Mouse (Mus musculus) layer of hippocampus, postnatal 36 days (tissue): ENCODE results near the gene Gak. TPM values are rescaled to one million over a fixed set of nuclear protein-coding genes. Genes with fewer than 3 reads are reported as not detected.
A peak's percentile ranks its signal among the peaks of the same experiment; 100 is the strongest.

Experiments
- DNase-seq, 2 experiments: peaks; one replicate each; pipeline ENCODE4 v3.0.0; 2022
- total RNA-seq, 2 experiments: library from RNA; stranded (reverse); gene quantifications; 2 replicates each; pipeline ENCODE4 v1.2.3; 2021

Gak gene
- total RNA-seq, 2 experiments from 2014 or later: 89.4 to 97.6 TPM

DNA sequence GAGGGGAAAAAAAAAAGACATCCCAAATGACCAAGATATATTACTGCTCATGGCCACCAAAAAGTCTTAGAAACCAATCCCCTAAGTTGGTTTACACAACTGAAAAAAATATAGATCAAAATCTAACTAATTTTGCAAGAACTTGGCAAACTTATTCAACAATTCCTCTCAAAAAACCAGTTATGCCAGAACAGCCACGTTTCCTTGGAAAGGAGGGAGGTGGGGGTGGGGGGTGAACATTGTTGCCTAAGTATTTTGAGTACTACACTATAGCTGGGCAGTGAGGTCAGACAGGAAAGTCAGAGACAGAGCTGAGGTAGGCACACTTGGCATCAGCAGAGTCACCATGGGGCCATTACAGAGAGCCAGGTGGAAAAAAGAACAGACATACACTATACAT lies 29.6 kb downstream of the Gak start:
- DNase-seq: no peak

DNA sequence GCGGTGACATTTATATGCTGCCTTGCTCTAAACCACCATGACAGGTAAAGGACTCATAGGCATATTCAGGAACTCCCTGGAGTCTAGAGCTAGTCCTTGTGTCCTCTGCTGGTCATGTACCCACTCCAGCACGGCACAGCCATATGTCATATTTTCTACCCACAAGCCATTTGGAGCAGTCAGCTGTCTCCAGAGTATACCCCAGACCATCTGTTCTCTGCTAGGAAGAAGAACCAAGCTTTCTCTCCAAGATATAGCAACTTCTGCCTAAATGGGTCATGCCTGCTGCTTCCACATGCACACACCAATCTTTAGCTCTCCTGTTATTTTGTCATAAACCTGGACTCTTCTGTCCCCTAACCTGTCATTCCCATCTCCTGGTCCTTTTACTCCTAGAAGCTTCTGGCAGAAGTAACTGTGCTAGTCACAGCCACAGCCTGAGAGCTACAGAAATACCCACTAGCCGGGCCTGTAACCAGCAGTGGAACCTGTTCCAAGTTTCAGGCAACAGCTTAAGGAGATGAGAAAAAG lies 48.1 kb downstream of the Gak start:
- DNase-seq: peak; percentile 45 to 55

DNA sequence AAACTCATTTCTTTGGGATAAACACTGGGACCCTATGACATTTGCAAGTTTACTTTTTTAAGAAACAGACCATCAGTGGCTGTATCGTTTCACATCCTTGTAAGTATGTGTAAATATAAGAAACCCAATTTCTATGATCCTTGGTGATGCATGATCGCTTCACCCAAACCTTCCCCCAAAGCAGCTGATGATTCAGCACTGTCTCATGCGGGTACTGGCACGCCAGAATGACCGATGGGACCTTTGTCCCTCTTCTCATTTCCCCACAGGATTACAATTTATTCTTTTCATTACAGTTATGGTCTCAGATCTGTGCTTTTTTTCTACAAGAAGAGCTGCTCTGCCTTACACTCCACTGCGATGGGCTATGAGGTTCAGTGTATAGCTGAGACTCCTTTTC lies 56.5 kb downstream of the Gak start:
- DNase-seq: no peak

DNA sequence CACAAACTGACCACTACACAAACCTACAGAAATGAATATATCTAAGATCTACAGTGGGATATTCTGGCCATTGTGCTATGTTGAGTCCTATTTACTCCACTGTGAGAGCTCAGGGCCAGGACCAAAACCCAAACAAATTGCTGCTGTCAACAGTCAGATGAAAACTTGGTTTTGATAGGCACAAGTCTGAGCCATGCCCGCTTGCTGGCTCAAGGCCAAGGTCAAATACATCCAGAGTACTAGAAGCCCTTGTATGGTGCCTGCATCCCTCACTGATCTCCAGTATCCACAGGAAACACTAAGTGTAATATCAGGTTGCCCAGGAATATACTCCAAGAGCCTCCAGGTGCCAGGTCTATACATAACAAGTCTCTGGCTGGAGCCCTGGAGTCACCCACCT lies 58.6 kb downstream of the Gak start:
- DNase-seq: no peak

GRCm38 (mm10) chr5:108567104-108567503 lies 62.5 kb downstream of the Gak start:
- no peak for DNase-seq

DNA sequence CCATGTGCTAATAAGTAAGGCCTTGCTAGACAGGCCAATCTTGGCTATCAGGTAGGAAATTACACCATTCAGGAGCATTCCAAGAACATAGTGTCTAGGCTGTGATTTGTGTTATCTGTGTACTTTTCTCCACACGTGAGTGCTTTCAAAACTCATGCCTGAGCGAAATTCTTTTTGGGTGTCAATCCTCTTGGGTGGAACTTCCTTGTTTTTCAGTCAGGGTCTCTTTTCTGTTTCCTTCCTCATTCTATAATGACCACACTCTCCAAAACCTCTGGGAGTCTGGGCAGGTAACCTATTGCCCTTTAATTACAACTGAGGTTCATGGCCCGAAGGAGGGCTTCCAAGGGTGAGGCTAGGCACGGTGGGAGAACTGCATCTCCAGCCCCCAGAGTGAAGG lies 63.0 kb downstream of the Gak start:
- no peak for DNase-seq

DNA sequence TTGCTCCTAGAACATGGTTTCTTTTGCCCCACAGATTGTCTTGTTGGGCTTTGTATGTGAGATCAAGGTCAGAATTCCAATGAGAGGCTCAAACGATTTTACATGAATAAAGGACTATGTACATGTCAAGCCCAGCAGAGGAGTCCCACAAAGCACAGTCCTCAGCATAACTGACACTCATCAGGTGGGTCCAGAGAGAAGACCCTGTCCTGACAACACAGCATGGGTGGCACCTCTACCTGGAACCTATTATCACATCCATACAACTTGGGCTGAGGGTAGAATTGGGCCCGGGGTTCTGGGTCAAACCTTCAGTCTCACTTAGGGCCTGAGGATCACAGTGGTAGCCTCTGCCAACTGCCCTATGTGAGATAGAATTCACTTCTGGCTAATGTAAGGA lies 64.2 kb downstream of the Gak start:
- no peak for DNase-seq

- no peak for DNase-seq
Observed at GRCm38 (mm10) chr5:108564346-108564745, 65.2 kb downstream of the Gak start.

DNA sequence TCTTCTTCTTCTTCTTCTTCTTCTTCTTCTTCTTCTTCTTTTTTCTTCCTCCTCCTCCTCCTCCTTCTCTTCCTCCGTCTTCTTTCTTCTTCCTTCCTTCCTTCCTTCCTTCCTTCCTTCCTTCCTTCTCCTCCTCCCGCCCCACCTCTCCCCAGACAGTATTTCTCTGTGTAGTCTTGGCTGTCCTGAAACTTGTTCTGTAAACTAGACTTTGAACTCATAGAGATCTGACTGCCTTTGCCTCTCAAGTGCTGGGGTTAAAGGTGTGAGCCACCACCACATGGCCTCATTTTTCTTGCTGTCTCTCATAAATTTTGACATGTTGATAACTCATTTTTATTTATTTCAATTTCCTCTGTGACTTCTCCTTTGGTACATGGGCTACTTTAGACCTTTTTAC lies 67.1 kb downstream of the Gak start:
- DNase-seq: no peak

- no peak for DNase-seq
Observed at GRCm38 (mm10) chr5:108556986-108557385, 72.6 kb downstream of the Gak start.

DNA sequence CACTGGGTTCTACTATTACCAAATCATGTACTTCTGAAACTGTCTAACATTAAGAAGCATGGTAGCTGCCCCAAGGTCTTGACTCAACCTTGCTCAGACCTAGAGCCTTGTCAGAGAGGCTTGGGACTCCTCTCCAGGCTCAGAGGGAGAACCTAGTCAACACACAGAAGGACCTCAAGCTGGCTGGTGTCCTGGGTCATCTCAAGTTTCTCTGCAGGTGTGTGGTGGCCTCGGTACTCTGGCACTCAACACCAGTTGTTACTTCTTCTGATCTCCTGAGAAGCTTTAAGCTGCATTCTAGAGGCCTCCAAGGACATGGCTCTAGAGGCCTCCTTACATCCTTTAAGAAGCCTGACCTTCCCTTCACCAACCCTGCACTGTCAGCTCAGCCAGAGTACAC lies 75.5 kb downstream of the Gak start:
- DNase-seq: no peak

DNA sequence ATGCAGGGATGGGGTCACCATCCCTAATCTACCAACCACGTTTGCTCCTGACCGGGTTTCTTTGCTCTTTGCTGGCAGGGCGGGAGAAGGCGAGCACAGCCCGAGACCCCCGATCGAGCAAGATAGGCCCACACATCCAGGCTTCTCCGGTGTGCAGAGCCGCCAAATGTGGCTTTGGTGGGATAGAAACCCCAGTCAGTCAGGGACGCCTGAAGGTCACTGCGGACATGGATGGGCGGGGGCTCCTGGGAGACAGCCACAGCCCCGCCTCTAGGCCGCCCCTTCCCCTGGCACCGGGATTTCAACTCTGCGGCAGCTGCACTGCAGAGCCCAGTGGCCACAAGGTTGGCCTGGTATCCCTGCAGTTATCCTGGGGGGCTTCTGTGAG lies 79.4 kb downstream of the Gak start:
- DNase-seq: peak in 1 of 2 experiments; percentile 20

- DNase-seq: peak; percentile 73 to 74
Observed at GRCm38 (mm10) chr5:108549489-108550206, 79.9 kb downstream of the Gak start, which contains the start of gene Cplx1. TSS of gene Cplx1 (minus strand) at chr5:108550024.

GRCm38 (mm10) chr5:108549137-108549488 lies 80.4 kb downstream of the Gak start:
- no peak for DNase-seq

DNA sequence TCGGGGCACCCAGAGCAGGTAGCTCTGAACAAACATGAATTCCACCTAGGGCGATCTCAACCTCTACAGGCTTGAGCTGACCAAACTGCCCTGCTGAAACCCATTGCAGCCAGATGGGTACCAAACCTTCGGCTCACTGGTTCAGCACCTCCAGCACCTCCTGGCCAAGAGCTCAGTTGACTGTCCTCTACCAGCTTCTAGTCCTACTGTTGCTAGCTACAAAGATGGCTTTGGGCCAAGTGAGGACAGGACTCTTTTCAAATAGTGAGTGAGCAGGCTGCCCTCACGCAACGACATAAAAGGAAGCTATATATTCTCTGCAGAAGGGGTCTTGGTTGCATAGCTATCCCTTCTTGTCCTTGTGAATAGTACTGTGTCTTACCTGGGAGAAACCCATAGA lies 81.9 kb downstream of the Gak start:
- no peak for DNase-seq

DNA sequence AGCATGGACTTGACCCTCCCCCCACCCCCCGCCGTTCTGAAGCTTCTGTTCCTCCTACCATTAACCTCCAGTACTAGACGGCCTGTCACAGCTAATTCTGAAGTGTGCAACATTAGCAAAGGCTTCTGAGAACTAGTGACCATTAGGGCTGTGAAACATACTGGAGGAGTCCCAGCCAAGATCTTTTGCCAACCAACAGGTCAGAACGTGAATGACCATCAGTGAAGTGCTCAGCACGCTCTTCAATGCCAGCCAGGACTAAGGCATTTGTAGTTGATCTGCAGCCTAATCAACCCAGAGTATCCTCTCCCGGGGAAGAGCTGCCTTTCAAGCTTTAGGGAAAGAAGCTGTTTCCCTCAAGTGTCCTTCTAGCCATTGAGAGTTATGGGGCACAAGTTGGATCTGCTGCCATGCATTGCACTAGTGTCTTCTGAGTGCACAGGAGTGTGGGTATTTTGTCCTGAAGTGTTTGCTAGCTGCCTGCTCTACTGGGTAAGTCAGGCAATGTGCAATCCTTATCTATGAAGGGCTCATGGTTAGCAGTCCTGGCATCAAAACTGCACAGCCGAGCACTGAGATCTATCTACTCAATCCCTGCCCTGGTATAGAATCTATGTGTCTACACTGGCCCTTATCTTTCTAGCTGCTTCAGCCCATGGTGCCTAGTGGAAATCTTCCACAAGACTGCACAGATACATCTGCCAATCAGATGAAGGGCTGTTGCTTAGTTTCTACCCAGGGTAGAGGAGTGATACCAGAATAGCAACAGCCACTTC lies 85.9 kb downstream of the Gak start:
- DNase-seq: no peak

DNA sequence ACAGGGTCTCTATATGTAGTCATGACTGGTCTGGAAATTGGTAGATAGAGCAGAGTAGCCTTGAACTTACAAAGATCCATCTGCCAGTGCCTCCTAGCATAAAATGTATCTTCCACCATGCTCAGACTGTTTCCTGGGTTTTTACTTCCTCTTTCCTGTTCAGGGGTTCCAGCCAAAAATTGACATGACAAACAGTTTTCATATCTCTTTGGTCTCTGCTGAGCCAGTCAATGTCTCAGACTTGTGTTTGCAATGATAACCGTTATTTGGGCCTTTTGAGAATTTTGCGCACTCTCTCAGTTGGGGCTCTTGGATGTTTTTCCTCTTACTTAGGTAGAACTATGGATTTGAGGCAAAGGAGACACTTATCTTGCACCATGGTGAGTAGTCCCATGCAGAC lies 95.4 kb downstream of the Gak start:
- DNase-seq: no peak

GRCm38 (mm10) chr5:108522597-108522996 lies 107.0 kb downstream of the Gak start:
- DNase-seq: no peak

DNA sequence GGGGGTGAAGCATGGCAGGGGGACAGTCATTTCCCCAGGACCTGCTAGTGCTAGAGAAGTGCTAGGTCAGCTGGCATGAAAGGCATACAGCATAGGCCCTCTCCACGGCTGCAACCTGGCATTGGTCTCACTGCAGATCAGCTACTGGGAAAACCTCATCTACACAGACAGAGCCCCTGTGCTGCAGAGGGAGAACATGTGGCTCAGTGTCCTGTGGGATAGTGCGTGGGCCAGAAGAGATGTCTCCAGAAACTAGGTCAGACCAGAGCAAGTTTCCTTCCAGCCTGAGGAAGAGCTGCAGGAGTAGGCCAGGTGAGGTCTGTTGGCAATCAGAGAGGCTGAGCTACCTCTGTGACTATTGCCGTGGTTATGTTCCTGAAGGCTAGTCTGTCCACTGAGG lies 107.7 kb downstream of the Gak start:
- DNase-seq: no peak

GRCm38 (mm10) chr5:108521016-108521415 lies 108.5 kb downstream of the Gak start:
- DNase-seq: peak in 1 of 2 experiments; percentile 18

DNA sequence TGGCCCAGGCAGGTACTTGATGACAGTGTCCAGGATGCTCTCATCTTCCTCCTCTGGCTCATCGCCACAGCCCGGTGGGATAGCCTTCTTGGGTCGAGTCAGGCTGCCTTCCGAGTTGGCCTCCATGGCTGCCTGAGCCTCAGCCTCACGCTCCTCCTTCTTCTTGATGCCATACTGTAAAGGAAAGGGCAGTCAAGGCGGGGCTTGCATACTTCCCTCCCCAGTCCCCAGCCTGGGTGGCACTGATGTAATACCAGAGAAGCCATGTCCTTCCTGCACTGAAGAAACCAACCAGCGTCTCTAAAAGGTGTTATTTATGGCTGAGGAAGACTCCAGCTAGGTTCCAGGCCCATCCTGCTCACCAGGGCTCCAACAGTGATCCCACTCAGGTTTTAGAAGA lies 109.4 kb downstream of the Gak start:
- no peak for DNase-seq
